Mouse (Mus musculus) neural tube, embryonic 11.5 days (tissue): ENCODE results near the gene Cda. TPM values are rescaled to one million over a fixed set of nuclear protein-coding genes. Genes with fewer than 3 reads are reported as not detected.

Experiments used
- ATAC-seq: fragments of 200-750 bp; cut with Nextera tagmentation; 2 replicates; pipeline ENCODE4 v1.8.0; 2017; ENCODE audit warnings: moderate number of reproducible peaks, mild to moderate bottlenecking, moderate TSS enrichment, moderate library complexity; ENCODE audit not compliant: insufficient read depth, low FRiP score, low TSS enrichment
- DNase-seq: peaks from one replicate; pipeline ENCODE4 v3.0.0-alpha.2; 2015; ENCODE audit warnings: low spot score
- H3K27ac ChIP-seq: fragments of 300-500 bp; sonication (generic); 2 replicates; pipeline ENCODE4 v1.5.1; 2014; ENCODE audit warnings: low read depth, mild to moderate bottlenecking, low read length
- H3K27me3 ChIP-seq: fragments of 300-500 bp; sonication (generic); 2 replicates; pipeline ENCODE4 v1.6.1; 2014; ENCODE audit warnings: mild to moderate bottlenecking, low read length, mixed read lengths; ENCODE audit not compliant: control insufficient read depth, insufficient read depth
- H3K36me3 ChIP-seq: fragments of 300-500 bp; sonication (generic); 2 replicates; pipeline ENCODE4 v1.6.1; 2014; ENCODE audit warnings: mild to moderate bottlenecking, low read length, moderate library complexity, mixed read lengths; ENCODE audit not compliant: control insufficient read depth, insufficient read depth
- H3K4me1 ChIP-seq: fragments of 300-500 bp; sonication (generic); 2 replicates; pipeline ENCODE4 v1.6.1; 2014; ENCODE audit warnings: low read length, mixed read lengths; ENCODE audit not compliant: control insufficient read depth, insufficient read depth
- H3K4me2 ChIP-seq: fragments of 300-500 bp; sonication (generic); 2 replicates; pipeline ENCODE4 v1.6.1; 2014; ENCODE audit warnings: low read depth, mild to moderate bottlenecking, moderate library complexity
- H3K4me3 ChIP-seq: fragments of 300-500 bp; sonication (generic); 2 replicates; pipeline ENCODE4 v1.5.1; 2014; ENCODE audit warnings: low read depth, low read length
- H3K9ac ChIP-seq: fragments of 300-500 bp; sonication (generic); 2 replicates; pipeline ENCODE4 v1.6.1; 2014; ENCODE audit warnings: mild to moderate bottlenecking, low read length
- H3K9me3 ChIP-seq: fragments of 300-500 bp; sonication (generic); 2 replicates; pipeline ENCODE4 v1.6.1; 2016; ENCODE audit warnings: low read length; ENCODE audit not compliant: control insufficient read depth
- WGBS: fragments of 180-500 bp; shearing (Covaris S2); extraction: QIAGEN DNeasy Blood & Tissue Kit; methylation state at CpG from one replicate; pipeline ENCODE4 v1.1.7; 2014; 5-methylcytosine and 5-hydroxymethylcytosine counted together
- polyA plus RNA-seq: library from polyadenylated mRNA; unstranded; fragments of >200 nt; fragmentation: Nextera tagmentation; extraction: Ambion mirVana; gene quantifications from 2 replicates; pipeline ENCODE4 v1.2.1, GENCODE M21; 2014

Cda gene
- polyA plus RNA-seq, 1 experiment from 2014 or later: 3.5 TPM

GRCm38 (mm10) chr4:138322692-138323091, 45.1 kb downstream of the Cda start:
- Histone ChIP-seq H3K4me2 (no peak overlapping the region), H3K27ac (no peak overlapping the region), H3K4me1 (no peaks in the 10 kb centered on the region), H3K27me3 (no peaks in the 10 kb centered on the region), H3K9me3 (no peaks in the 10 kb centered on the region), H3K9ac (no peak overlapping the region), H3K36me3 (no peaks in the 10 kb centered on the region), H3K4me3 (no peak overlapping the region)
- WGBS: 53% methylated on average over 4 of the region's 4 CpGs
- ATAC-seq: no peak
- no peak for DNase-seq

GRCm38 (mm10) chr4:138321488-138321887, 46.3 kb downstream of the Cda start:
- H3K4me3 ChIP-seq: no peak overlapping the region
- WGBS: 85% methylated on average over 7 of the region's 7 CpGs

GRCm38 (mm10) chr4:138320711-138321110, 47.1 kb downstream of the Cda start:
- no peaks in the 10 kb centered on the region for H3K9me3 ChIP-seq
- H3K4me3 ChIP-seq: no peak overlapping the region
- no peaks in the 10 kb centered on the region for H3K36me3 ChIP-seq
- H3K9ac ChIP-seq: no peak overlapping the region
- no peaks in the 10 kb centered on the region for H3K4me1 ChIP-seq
- DNase-seq (no peak), ATAC-seq (no peak)
- no peak overlapping the region for H3K27ac ChIP-seq
- no peak overlapping the region for H3K4me2 ChIP-seq
- no peaks in the 10 kb centered on the region for H3K27me3 ChIP-seq
- 90% methylated on average over 11 of the region's 11 CpGs for WGBS

More at GRCm38 (mm10) chr4:138321488-138321887, 46.3 kb downstream of the Cda start:
- Histone ChIP-seq H3K36me3 (no peaks in the 10 kb centered on the region), H3K9me3 (no peaks in the 10 kb centered on the region), H3K9ac (no peak overlapping the region), H3K27me3 (no peaks in the 10 kb centered on the region), H3K4me2 (no peak overlapping the region), H3K27ac (no peak overlapping the region), H3K4me1 (no peaks in the 10 kb centered on the region)
- ATAC-seq (no peak), DNase-seq (no peak)

GRCm38 (mm10) chr4:138319508-138319907, 48.3 kb downstream of the Cda start:
- DNase-seq: peak; percentile 79
- no peak overlapping the region for H3K9ac ChIP-seq
- H3K4me2 ChIP-seq: no peak overlapping the region
- H3K27ac ChIP-seq: no peak overlapping the region
- H3K36me3 ChIP-seq: no peaks in the 10 kb centered on the region; the same call in 1 of the 2 replicates
- no peak for ATAC-seq
- no peaks in the 10 kb centered on the region for H3K4me1 ChIP-seq
- H3K27me3 ChIP-seq: no peaks in the 10 kb centered on the region
- no peak overlapping the region for H3K4me3 ChIP-seq
- 35% methylated on average over 10 of the region's 10 CpGs for WGBS
- no peaks in the 10 kb centered on the region for H3K9me3 ChIP-seq

GRCm38 (mm10) chr4:138318509-138319266, 49.1 kb downstream of the Cda start:
- 62% methylated on average over 6 of the region's 6 CpGs for WGBS
- peak; percentile 48; the same call in 1 of the 2 replicates for ATAC-seq

GRCm38 (mm10) chr4:138316369-138316768, 51.4 kb downstream of the Cda start:
- ATAC-seq: no peak
- WGBS: 91% methylated on average over 6 of the region's 6 CpGs
- Histone ChIP-seq H3K4me1 (no peaks in the 10 kb centered on the region), H3K4me3 (no peak overlapping the region), H3K9me3 (no peaks in the 10 kb centered on the region), H3K4me2 (no peak overlapping the region), H3K27ac (no peak overlapping the region), H3K9ac (no peak overlapping the region), H3K36me3 (peaks cover 12% of the 10 kb centered on the region), H3K27me3 (no peaks in the 10 kb centered on the region)
- no peak for DNase-seq

More at GRCm38 (mm10) chr4:138318509-138319266, 49.1 kb downstream of the Cda start:
- H3K9ac ChIP-seq: no peak overlapping the region
- no peaks in the 10 kb centered on the region for H3K9me3 ChIP-seq
- H3K27me3 ChIP-seq: no peaks in the 10 kb centered on the region
- no peak overlapping the region for H3K27ac ChIP-seq
- H3K36me3 ChIP-seq: peaks cover 2% of the 10 kb centered on the region
- peak; percentile 77 for DNase-seq
- H3K4me3 ChIP-seq: no peak overlapping the region
- no peak overlapping the region for H3K4me2 ChIP-seq
- no peaks in the 10 kb centered on the region for H3K4me1 ChIP-seq

- Histone ChIP-seq H3K9ac (no peak overlapping the region), H3K4me2 (no peak overlapping the region), H3K36me3 (peaks cover 17% of the 10 kb centered on the region), H3K27ac (no peak overlapping the region), H3K4me1 (no peaks in the 10 kb centered on the region), H3K9me3 (no peaks in the 10 kb centered on the region), H3K27me3 (no peaks in the 10 kb centered on the region), H3K4me3 (no peak overlapping the region)
- ATAC-seq: no peak
- DNase-seq: peak; percentile 41
- WGBS: 78% methylated on average over 9 of the region's 9 CpGs
These were observed 52.0 kb downstream of the Cda start for GRCm38 (mm10) chr4:138315781-138316180.

- no peak overlapping the region for H3K4me2 ChIP-seq
- no peaks in the 10 kb centered on the region for H3K9me3 ChIP-seq
- no peak overlapping the region for H3K4me3 ChIP-seq
- no peak overlapping the region for H3K9ac ChIP-seq
- ATAC-seq (no peak), DNase-seq (no peak)
- H3K27ac ChIP-seq: no peak overlapping the region
- WGBS: 90% methylated on average over 4 of the region's 4 CpGs
- no peaks in the 10 kb centered on the region for H3K4me1 ChIP-seq
- no peaks in the 10 kb centered on the region for H3K27me3 ChIP-seq
- peaks cover 25% of the 10 kb centered on the region for H3K36me3 ChIP-seq
These were observed 54.0 kb downstream of the Cda start for GRCm38 (mm10) chr4:138313795-138314194.

- H3K4me1 ChIP-seq: no peaks in the 10 kb centered on the region
- DNase-seq: no peak
- WGBS: 90% methylated on average over 11 of the region's 11 CpGs
- no peak overlapping the region for H3K4me3 ChIP-seq
- ATAC-seq: no peak
- no peaks in the 10 kb centered on the region for H3K9me3 ChIP-seq
- no peak overlapping the region for H3K4me2 ChIP-seq
- no peak overlapping the region for H3K9ac ChIP-seq
- H3K36me3 ChIP-seq: peaks cover 25% of the 10 kb centered on the region
- no peaks in the 10 kb centered on the region for H3K27me3 ChIP-seq
- H3K27ac ChIP-seq: no peak overlapping the region
These were observed 54.8 kb downstream of the Cda start for GRCm38 (mm10) chr4:138313021-138313420.
